26 mouse cellular contexts compared by ENCODE assay signal in genomic region chr4:123995815-123996214, GRCm38 (mm10).
DNase-seq lines count a peak whose midpoint lies in the region; ATAC-seq and TF ChIP-seq lines count a peak whose summit lies in the region.
"Had no signal": no experiment of that assay in that cellular context is flagged by ENCODE, and none has a peak within 500 bp of the region (broad histone marks: within the 10 kb centered on the region; RNA-seq: fewer than 3 reads in every experiment).

No protein-coding gene starts in this region.

- no peak overlapping the region for H3K27ac ChIP-seq in embryonic facial prominence, embryonic 14.5 days (replicated peaks; ENCODE audit: low read depth, low read length)
- no peak overlapping the region for H3K27ac ChIP-seq in embryonic facial prominence, embryonic 10.5 days (replicated peaks)
- H3K27ac ChIP-seq in macrophage = 0 out of 2 replicates have a peak overlapping the region, but pooled peaks have one; percentile 7
- no peak overlapping the region for H3K27ac ChIP-seq in stomach, postnatal 0 days (replicated peaks)
- H3K27ac ChIP-seq: forebrain, embryonic 15.5 days; heart, embryonic 13.5 days; hindbrain, embryonic 14.5 days; layer of hippocampus, adult 2 months; limb, embryonic 12.5 days; liver, embryonic 13.5 days; lung, embryonic 15.5 days had no signal

- no peaks in the 10 kb centered on the region for H3K9me3 ChIP-seq in embryonic facial prominence, embryonic 14.5 days (ENCODE audit: control insufficient read depth, low read length)
- peaks cover 7% of the 10 kb centered on the region; the same call in 1 of the 2 replicates for H3K9me3 ChIP-seq in embryonic facial prominence, embryonic 10.5 days
- H3K9me3 ChIP-seq in stomach, postnatal 0 days (ENCODE audit: control insufficient read depth, low read length) = no peaks in the 10 kb centered on the region
- H3K9me3 ChIP-seq: forebrain, embryonic 15.5 days; heart, embryonic 13.5 days; liver, embryonic 13.5 days; lung, embryonic 15.5 days had no signal

- peaks cover 2% of the 10 kb centered on the region for H3K27me3 ChIP-seq in embryonic facial prominence, embryonic 14.5 days (replicated peaks; ENCODE audit: control insufficient read depth, insufficient read depth, low read length)
- peaks cover 65% of the 10 kb centered on the region for H3K27me3 ChIP-seq in embryonic facial prominence, embryonic 10.5 days (replicated peaks; ENCODE audit: low read depth, poor library complexity, severe bottlenecking)
- no peaks in the 10 kb centered on the region for H3K27me3 ChIP-seq in stomach, postnatal 0 days (ENCODE audit: control insufficient read depth, insufficient read depth, low read length)
- H3K27me3 ChIP-seq: forebrain, embryonic 15.5 days had no signal

- ATAC-seq in embryonic facial prominence, embryonic 14.5 days (ENCODE audit: low read depth) = no peak
- ATAC-seq in common myeloid progenitor, adult 5-6 weeks (replicated peaks; ENCODE audit: low read depth, poor library complexity, severe bottlenecking) = peak; percentile 79
- no peak for ATAC-seq in stomach, postnatal 0 days (ENCODE audit: low FRiP score, low TSS enrichment)
- ATAC-seq: forebrain, embryonic 15.5 days had no signal

- H3K36me3 ChIP-seq in embryonic facial prominence, embryonic 14.5 days (ENCODE audit: control insufficient read depth, insufficient read depth, low read length) = no peaks in the 10 kb centered on the region
- no peaks in the 10 kb centered on the region for H3K36me3 ChIP-seq in embryonic facial prominence, embryonic 10.5 days (replicated peaks)
- no peaks in the 10 kb centered on the region for H3K36me3 ChIP-seq in macrophage (ENCODE audit: inconsistent target)
- no peaks in the 10 kb centered on the region for H3K36me3 ChIP-seq in stomach, postnatal 0 days (ENCODE audit: control insufficient read depth, insufficient read depth, low read length)
- H3K36me3 ChIP-seq: forebrain, embryonic 15.5 days; heart, embryonic 13.5 days; limb, embryonic 12.5 days; liver, embryonic 13.5 days; lung, embryonic 15.5 days had no signal

- no peak for TF ChIP-seq EP300 in stomach, postnatal 0 days (optimal IDR thresholded peaks at IDR 0.05)

- no peaks in the 10 kb centered on the region for H3K79me2 ChIP-seq in macrophage (ENCODE audit: inconsistent target)

- H3K4me2 ChIP-seq in embryonic facial prominence, embryonic 14.5 days (ENCODE audit: low read depth, low read length) = no peak overlapping the region
- H3K4me2 ChIP-seq in stomach, postnatal 0 days (replicated peaks; ENCODE audit: low read depth) = no peak overlapping the region
- H3K4me2 ChIP-seq: forebrain, embryonic 15.5 days; heart, embryonic 13.5 days; hindbrain, embryonic 14.5 days; limb, embryonic 12.5 days; liver, embryonic 13.5 days; lung, embryonic 15.5 days; midbrain, embryonic 11.5 days had no signal

- no peak overlapping the region for H3K4me3 ChIP-seq in embryonic facial prominence, embryonic 14.5 days (ENCODE audit: low read depth, low read length)
- no peak overlapping the region for H3K4me3 ChIP-seq in embryonic facial prominence, embryonic 10.5 days
- no peak overlapping the region for H3K4me3 ChIP-seq in macrophage (ENCODE audit: inconsistent target)
- no peak overlapping the region for H3K4me3 ChIP-seq in stomach, postnatal 0 days (ENCODE audit: low read depth, low read length)
- H3K4me3 ChIP-seq: forebrain, embryonic 15.5 days; heart, embryonic 13.5 days; layer of hippocampus, adult 2 months; limb, embryonic 12.5 days; liver, embryonic 13.5 days; lung, embryonic 15.5 days had no signal

- no peak overlapping the region for H3K9ac ChIP-seq in embryonic facial prominence, embryonic 14.5 days (ENCODE audit: low read depth, low read length)
- no peak overlapping the region for H3K9ac ChIP-seq in stomach, postnatal 0 days (ENCODE audit: low read length)
- H3K9ac ChIP-seq: forebrain, embryonic 15.5 days; heart, embryonic 13.5 days; hindbrain, embryonic 14.5 days; limb, embryonic 12.5 days; liver, embryonic 13.5 days; lung, embryonic 15.5 days had no signal

- DNase-seq in embryonic facial prominence, embryonic 14.5 days (ENCODE audit: low spot score) = peak; percentile 16
- no peak for DNase-seq in embryonic facial prominence, embryonic 10.5 days (ENCODE audit: low spot score)
- DNase-seq in CD4-positive helper T cell, adult 2 months (ENCODE audit: low read depth, low spot score) = peak; percentile 16
- no peak for DNase-seq in stomach, postnatal 0 days (ENCODE audit: low spot score)
- DNase-seq in testis, postnatal 10 days (ENCODE audit: low spot score) = no peak
- no peak for DNase-seq in frontal cortex, adult 2 months (ENCODE audit: extremely low spot score in 1 of 2, low spot score in 1 of 2)
- DNase-seq: adrenal gland, adult 8-10 months; cerebellum, adult 8-10 months; cerebellum, postnatal 36 days; gastrocnemius, postnatal 14 days; heart, adult 18-20 months; heart, postnatal 14 days; kidney, adult 8-10 months; kidney, postnatal 25 days; layer of hippocampus, postnatal 36 days; liver, embryonic 13.5 days; thymus, postnatal 36 days had no signal

- TF ChIP-seq CTCF in stomach, postnatal 0 days (IDR thresholded peaks at IDR 0.05; ENCODE audit: low read depth) = no peak

- H3K4me1 ChIP-seq in embryonic facial prominence, embryonic 14.5 days (ENCODE audit: control insufficient read depth, insufficient read depth, low read length) = peaks cover 10% of the 10 kb centered on the region
- peaks cover 36% of the 10 kb centered on the region for H3K4me1 ChIP-seq in embryonic facial prominence, embryonic 10.5 days
- no peaks in the 10 kb centered on the region for H3K4me1 ChIP-seq in stomach, postnatal 0 days (replicated peaks; ENCODE audit: control insufficient read depth, insufficient read depth)
- H3K4me1 ChIP-seq: liver, embryonic 13.5 days had no signal

- WGBS in embryonic facial prominence, embryonic 14.5 days = 68% methylated on average over 8 of the region's 8 CpGs
- 80% methylated on average over 8 of the region's 8 CpGs for WGBS in embryonic facial prominence, embryonic 10.5 days
- 19% methylated on average over 8 of the region's 8 CpGs for WGBS in macrophage (ENCODE audit: missing documents)
- WGBS in stomach, postnatal 0 days = 79% methylated on average over 8 of the region's 8 CpGs

Comparison
In these comparisons a context has a peak if more than half of its experiments do, and no peak if none do; other contexts are left out.
1. DNase-seq: peak in embryonic facial prominence, embryonic 14.5 days (single experiment) and CD4-positive helper T cell, adult 2 months (single experiment); none in embryonic facial prominence, embryonic 10.5 days (single experiment), stomach, postnatal 0 days (single experiment), testis, postnatal 10 days (single experiment) and frontal cortex, adult 2 months (0 of 2).